8 mouse cellular contexts compared by ENCODE assay signal in the genomic region with DNA sequence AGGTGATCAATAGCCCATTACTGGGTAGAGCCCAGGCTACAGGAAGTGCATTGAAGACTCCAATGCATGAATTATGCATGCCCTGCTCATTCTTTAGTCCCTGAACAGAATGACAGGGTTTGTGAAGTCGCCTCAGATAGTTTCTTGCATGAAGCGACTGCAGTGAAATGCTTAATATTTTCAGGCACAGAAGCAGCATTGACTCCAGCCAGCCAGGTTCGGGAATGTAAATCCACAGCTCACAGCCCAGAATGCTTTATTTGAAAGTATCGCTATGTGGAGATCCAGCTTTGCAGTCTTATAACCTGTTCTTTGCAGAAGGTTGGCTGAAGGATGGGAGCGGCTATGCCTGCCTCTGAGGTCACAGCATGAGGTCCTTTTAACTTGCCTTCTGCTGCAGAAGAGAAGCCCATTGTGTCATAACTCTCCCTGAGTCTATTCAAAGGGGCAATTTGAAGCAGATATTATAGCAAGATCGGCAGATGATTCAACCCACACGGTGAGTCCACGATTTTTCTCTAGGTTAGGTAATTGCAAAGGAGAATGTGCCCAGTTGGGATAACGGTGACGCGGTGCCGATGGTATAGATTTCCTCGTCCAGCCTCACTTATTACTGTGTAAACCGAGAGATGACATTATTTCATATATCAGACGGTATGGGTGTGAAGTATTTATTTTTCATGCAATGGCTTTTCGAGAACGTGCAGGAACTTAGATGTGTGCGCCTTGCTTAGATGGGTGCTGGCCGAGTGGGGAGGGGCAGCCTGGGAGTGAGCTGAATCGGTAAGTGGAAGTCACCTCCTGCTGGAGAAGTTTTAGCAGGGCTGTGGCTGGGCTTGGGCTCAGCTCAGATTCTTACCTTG.
DNase-seq lines count a peak whose midpoint lies in the region; ATAC-seq lines count a peak whose summit lies in the region.

No protein-coding gene starts in this region.

- H3K36me3 ChIP-seq in embryonic facial prominence, embryonic 12.5 days, result no peaks in the 10 kb centered on the region
- no peaks in the 10 kb centered on the region for H3K36me3 ChIP-seq in neural tube, embryonic 11.5 days (ENCODE audit: control insufficient read depth, insufficient read depth, low read length)

- H3K4me3 ChIP-seq in embryonic facial prominence, embryonic 12.5 days, result no peak overlapping the region
- H3K4me3 ChIP-seq in neural tube, embryonic 11.5 days (ENCODE audit: low read depth, low read length), result peak overlapping the region; percentile 28

- no peaks in the 10 kb centered on the region for H3K9me3 ChIP-seq in embryonic facial prominence, embryonic 12.5 days
- H3K9me3 ChIP-seq in neural tube, embryonic 11.5 days (ENCODE audit: control insufficient read depth, low read length), result no peaks in the 10 kb centered on the region

- H3K27ac ChIP-seq in embryonic facial prominence, embryonic 12.5 days, result no peak overlapping the region
- H3K27ac ChIP-seq in neural tube, embryonic 11.5 days (ENCODE audit: low read depth, low read length), result peak overlapping the region; percentile 68

- peak overlapping the region; percentile 14; the same call in 1 of the 2 replicates for H3K4me2 ChIP-seq in embryonic facial prominence, embryonic 12.5 days (replicated peaks)
- H3K4me2 ChIP-seq in neural tube, embryonic 11.5 days (ENCODE audit: low read depth), result peak overlapping the region; percentile 46

- DNase-seq in adrenal gland, adult 2 months, result peak; percentile 7
- no peak for DNase-seq in adrenal gland, postnatal 4 days (ENCODE audit: low spot score in 2 of 2)
- peak; percentile 53 for DNase-seq in layer of hippocampus, adult 9-11 months
- peak; percentile 56 for DNase-seq in neural tube, embryonic 11.5 days (ENCODE audit: low spot score)
- DNase-seq in adipocyte (ENCODE audit: low spot score), result no peak
- DNase-seq in testis, postnatal 14 days (ENCODE audit: low spot score), result no peak
- DNase-seq in ovary, postnatal 10 days (ENCODE audit: low spot score), result no peak

- no peaks in the 10 kb centered on the region for H3K27me3 ChIP-seq in embryonic facial prominence, embryonic 12.5 days
- no peaks in the 10 kb centered on the region for H3K27me3 ChIP-seq in neural tube, embryonic 11.5 days (ENCODE audit: control insufficient read depth, insufficient read depth, low read length)

- 43% methylated on average over 20 of the region's 20 CpGs for WGBS in embryonic facial prominence, embryonic 12.5 days
- WGBS in neural tube, embryonic 11.5 days, result 37% methylated on average over 20 of the region's 20 CpGs

- H3K4me1 ChIP-seq in embryonic facial prominence, embryonic 12.5 days, result no peaks in the 10 kb centered on the region
- H3K4me1 ChIP-seq in neural tube, embryonic 11.5 days (ENCODE audit: control insufficient read depth, insufficient read depth, low read length), result peaks cover 5% of the 10 kb centered on the region; the same call in 1 of the 2 replicates

- no peak for ATAC-seq in embryonic facial prominence, embryonic 12.5 days (ENCODE audit: insufficient number of reproducible peaks, insufficient read depth, low FRiP score, low TSS enrichment)
- peak; percentile 81 for ATAC-seq in neural tube, embryonic 11.5 days (ENCODE audit: insufficient read depth, low FRiP score, low TSS enrichment)

- H3K9ac ChIP-seq in embryonic facial prominence, embryonic 12.5 days, result no peak overlapping the region
- H3K9ac ChIP-seq in neural tube, embryonic 11.5 days (ENCODE audit: low read length), result no peak overlapping the region; the same call in 1 of the 2 replicates

Comparison
In these comparisons a context has a peak if more than half of its experiments do, and no peak if none do; other contexts are left out.
1. DNase-seq: peak in adrenal gland, adult 2 months (single experiment), layer of hippocampus, adult 9-11 months (single experiment) and neural tube, embryonic 11.5 days (single experiment); none in adrenal gland, postnatal 4 days (0 of 2), adipocyte (single experiment), testis, postnatal 14 days (single experiment) and ovary, postnatal 10 days (single experiment).